Mouse (Mus musculus): ENCODE results near the gene Pofut2.

The Pofut2 gene

DNA sequence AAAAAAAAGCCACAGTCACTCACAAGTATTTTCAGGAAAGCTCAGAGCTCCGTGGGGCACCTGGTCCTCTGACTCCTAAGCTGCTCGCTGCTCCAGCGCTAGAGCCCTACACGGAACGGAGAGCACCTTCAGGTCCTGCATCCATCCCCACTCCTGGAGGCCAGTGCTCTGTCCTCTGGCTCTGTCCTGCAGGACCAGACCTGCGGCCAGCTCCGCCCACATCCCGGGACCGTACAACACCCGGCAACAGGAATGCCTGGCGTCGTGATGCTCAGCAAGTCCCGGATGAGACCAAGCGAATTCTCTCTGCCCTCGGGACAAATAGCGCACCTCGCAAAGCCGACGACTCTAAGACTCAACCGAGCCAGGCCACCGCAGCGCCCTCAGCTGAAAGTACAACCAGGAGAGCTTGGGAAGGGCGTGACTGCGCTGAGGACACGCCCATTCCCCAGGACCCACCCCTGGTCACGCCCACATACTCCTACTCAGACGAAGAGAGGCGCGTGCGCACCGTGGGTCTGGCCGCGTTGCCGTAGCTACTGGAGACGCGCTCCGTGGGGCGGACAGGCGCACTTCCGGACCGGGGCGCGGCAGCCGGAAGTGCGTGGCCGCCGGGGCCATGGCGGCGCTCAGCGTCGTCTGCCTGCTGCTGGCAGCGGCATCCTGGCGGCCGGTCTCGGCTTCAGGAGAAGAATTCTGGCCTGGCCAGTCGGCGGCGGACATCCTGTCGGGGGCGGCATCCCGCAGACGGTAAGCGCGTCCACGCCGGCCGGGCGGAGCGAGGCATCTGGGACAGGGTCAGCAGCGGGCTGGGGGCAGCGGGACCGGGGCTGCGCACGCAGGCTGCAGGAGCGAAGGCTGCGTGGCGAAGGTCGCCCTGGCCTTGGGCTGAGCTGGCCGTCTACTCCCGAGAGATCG lies at the start of gene Pofut2:
Gene Pofut2, plus strand, starts transcription at position 515 of the 918 bp plus-strand sequence.
- DNase-seq (ENCODE audit: low read depth, low spot score), result peak; percentile 97

DNA sequence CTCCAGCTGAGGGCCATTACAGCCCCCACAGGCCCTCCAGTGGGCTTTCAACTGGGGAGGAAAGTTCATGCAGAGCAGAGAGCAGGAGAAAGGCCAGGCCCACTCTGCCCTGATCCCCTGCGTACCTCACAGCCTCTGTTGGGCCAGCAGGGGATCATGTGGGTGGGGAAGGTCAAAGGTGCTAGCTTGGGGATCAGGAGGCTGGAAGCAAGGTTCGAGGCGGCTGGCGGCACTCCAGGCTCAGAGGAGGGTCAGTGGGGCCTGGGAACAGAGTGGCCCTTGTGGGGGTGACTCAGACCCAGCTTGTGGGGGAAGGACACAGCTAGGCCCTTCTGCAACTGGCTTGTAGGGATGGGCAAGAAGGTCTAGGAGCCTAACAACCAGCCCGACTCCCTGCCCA lies 49.8 kb upstream of the Pofut2 start:
- no peak for DNase-seq (ENCODE audit: low read depth, low spot score)

DNA sequence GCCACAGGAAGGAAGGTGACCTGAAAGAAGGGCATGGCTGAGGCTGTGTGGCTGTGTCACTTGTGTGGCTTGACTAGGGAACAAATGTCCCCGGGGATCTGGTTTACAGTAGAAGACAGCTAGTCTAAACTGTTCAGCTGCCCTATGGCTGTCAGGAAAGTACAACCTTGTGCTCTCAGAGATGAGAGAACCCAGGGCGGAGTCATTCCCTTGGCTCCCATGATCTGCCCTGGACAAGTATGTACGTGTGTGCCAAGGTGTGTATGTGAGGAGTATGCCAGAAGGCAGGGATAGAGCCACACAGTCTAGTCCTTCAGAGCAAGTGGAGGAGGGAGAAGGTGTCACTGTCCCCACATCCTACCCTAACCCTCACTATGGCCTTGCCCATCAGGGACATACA lies 48.4 kb upstream of the Pofut2 start:
- no peak for DNase-seq (ENCODE audit: low read depth, low spot score)

DNA sequence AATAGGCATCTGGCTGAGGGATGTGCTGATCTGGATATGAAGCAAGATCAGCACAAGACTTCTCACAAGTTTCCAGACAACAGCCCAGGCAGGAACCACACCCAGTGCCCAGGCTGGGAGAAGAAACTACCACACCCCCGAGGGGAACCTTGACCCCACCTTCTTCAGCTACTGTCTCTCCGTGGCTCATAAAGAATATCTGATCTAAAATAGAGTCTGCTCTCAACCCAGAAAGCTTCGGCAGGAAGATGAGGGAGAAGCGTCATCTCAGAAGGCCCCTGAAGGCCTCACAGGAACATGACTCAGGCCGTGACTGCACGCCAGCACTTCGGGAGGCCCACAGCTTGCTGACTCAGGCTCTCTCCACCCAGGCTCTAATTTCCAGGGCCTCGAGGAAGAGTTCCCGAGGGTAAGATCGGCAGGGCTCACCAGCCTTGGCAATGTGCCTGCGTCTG lies 47.9 kb upstream of the Pofut2 start:
- DNase-seq (ENCODE audit: low read depth, low spot score), result peak; percentile 99

GRCm38 (mm10) chr10:77212354-77213120 lies 46.5 kb upstream of the Pofut2 start:
- peak; percentile 47 for DNase-seq (ENCODE audit: low read depth, low spot score)

DNA sequence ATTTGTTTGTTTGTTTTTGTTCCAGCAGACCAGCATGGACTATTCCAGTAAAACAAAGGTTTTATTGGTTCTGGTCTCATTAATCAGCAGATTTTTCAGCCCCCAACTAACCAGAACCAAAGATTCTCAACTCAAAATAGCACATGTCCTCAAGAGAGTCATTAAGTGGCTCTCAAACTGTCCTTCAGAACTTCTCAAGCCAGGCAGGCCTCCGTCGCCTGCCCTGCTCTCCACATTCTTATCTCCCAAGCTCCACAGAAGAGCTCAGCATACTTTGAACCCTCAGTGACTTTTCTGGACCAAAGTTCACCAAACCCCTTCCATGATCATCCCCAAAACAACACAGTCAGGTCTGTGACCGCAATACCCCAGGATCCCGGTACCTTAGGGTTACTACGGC lies 45.5 kb upstream of the Pofut2 start:
- DNase-seq (ENCODE audit: low read depth, low spot score), result no peak

DNA sequence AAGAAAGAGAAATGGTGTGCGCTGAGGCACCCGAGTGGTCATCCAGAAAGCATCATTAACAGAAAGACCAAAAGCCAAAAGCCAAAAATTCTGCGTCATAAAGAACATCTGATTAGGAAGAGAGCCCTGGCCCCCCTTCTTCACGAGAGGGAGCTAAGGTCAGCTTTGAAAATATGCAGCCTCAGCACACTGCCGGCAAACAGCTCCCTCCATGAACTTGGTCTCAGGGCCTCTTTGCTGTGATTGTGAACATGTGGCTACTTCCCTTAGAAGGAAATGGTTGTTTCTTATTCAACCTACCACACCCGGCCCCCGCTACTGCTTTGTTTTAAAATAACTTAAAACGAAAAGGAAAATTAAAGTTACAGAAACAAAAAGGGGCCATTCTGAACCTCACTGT lies 44.4 kb upstream of the Pofut2 start:
- no peak for DNase-seq (ENCODE audit: low read depth, low spot score)

- no peak for DNase-seq (ENCODE audit: low read depth, low spot score)
These were observed 43.4 kb upstream of the Pofut2 start for GRCm38 (mm10) chr10:77215641-77216040.

DNA sequence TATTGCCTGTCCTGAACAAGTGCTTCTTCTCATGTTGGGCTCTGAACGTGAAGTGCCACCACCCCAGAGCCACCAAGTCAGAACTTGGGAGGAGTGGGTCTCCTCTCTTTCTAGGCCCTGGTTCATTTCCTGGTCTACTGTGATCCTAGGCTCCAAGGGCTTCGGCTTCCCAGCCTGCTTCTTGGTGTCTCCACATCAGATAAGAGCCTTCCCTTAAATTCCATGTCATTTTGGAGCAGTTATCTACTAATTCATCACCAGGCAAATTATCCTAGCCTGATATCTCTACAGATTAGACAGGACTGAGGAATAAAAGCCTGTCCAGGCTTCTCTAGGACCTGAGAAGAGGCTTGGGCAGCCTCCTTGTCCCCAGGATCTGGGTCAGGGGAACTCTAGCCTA lies 42.7 kb upstream of the Pofut2 start:
- no peak for DNase-seq (ENCODE audit: low read depth, low spot score)

DNA sequence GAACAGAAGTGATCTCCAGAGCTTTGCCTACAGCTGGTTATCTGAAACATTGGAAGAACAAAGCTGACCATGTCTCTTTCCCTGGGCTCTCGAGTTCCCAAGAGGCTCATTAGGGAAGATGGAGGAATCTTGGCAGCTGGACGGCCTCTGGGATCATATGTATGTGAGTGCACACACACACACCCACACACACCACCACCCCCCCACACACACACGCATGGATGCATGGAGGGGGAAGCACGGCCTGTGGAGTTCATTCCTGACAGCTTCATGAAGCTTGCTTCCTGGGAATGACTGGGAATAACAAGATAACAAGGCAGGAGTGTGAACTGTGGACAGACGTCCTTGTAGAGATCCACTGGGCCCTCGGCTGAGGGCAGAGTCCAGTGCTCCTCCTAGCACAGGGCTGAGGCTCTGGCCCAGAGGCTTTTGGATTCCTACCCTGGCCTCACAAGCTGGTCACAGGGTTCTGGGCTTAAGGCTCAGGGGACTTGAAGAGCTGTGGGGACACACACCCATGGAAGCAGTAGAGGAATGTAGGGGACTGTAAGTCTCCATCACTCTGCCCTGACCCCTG lies 41.8 kb upstream of the Pofut2 start:
- no peak for DNase-seq (ENCODE audit: low read depth, low spot score)

- DNase-seq (ENCODE audit: low read depth, low spot score), result no peak
These were observed 41.0 kb upstream of the Pofut2 start for GRCm38 (mm10) chr10:77218059-77218458.

- no peak for DNase-seq (ENCODE audit: low read depth, low spot score)
These were observed 39.5 kb upstream of the Pofut2 start for GRCm38 (mm10) chr10:77219411-77220025.

DNA sequence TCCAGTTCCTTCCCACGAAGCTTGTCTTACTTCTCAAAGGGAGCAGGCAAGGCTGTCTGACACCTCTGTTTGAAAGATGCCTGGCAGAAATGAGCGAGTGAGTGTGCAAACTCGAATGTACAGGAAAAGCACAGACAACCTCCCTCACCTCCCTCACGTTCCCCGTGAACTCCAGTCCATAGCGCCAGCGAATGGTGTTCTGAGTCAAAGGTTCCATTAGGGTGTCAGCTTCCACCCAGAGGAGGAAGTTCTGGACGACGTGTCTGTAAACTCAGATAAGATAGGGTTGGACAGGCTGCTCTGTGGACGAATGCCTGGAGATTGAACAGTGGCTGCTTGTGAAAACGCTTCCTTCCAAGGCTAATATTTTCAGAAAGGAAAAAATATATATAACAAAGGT lies 37.9 kb upstream of the Pofut2 start:
- no peak for DNase-seq (ENCODE audit: low read depth, low spot score)

GRCm38 (mm10) chr10:77222963-77223552 lies 36.0 kb upstream of the Pofut2 start:
- no peak for DNase-seq (ENCODE audit: low read depth, low spot score)

DNA sequence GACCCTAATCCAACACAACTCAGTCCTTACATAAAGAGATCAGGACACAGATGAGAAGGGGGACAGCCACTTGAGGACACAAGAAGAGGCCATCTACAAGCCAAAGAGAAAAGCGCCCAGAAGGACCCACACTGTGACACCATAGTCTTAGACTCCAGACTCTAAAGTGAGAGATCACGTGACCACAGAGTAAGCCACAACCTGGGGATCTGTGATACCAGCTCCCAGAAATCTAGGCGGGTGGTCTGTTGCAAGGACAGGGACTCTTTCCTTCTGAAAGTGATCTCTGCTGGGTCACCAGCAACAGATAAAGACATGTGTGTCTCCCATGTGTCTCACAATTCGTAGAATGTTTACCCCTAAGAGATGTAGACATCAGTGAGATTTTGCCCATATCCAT lies 34.6 kb upstream of the Pofut2 start:
- no peak for DNase-seq (ENCODE audit: low read depth, low spot score)

- no peak for DNase-seq (ENCODE audit: low read depth, low spot score)
These were observed 33.6 kb upstream of the Pofut2 start for GRCm38 (mm10) chr10:77225414-77225813.

DNA sequence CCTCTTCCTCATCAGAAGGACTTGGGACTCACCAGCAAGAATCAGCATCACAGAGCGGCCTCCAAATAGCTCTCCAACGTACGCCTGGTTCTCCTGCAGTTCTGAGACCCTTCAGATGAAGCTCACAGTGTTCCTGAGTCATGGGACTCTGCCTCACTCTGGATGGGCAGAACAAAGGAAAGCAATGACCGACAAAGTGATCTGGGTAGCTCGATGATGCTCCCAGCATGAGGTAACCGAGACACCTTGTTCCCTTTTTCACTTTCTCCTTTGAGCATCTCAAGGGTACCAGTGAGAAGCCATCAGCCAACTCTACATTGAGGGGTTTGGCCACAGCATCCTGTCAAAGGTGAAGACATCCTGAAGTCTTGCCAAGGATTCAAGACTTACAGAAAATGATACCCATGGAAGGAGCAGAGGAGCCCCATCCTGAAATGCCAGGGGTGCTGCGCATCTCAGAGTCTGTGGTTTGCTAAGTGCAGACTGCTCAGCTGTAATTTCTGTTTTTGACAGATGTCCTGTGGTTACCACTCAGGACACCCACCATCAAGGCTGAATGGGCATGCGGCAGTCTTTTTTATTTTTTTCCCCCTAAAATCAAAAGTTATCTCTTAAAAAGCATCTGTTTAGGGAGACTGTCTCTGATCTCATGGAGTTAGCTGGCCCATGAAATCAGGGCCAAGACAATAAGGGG lies 32.9 kb upstream of the Pofut2 start:
- no peak for DNase-seq (ENCODE audit: low read depth, low spot score)

- DNase-seq (ENCODE audit: low read depth, low spot score), result no peak
These were observed 32.2 kb upstream of the Pofut2 start for GRCm38 (mm10) chr10:77226691-77227367.

- no peak for DNase-seq (ENCODE audit: low read depth, low spot score)
These were observed 31.7 kb upstream of the Pofut2 start for GRCm38 (mm10) chr10:77227368-77227723.

Data from 3T3-L1 (cell line).